Mouse (Mus musculus) lung, postnatal 0 days (tissue): ENCODE measurements around the gene B4galnt2. TPM values are rescaled to one million over a fixed set of nuclear protein-coding genes. Genes with fewer than 3 reads are reported as not detected.

Experiments used
- ATAC-seq: fragments of 200-750 bp; cut with Nextera tagmentation; 2 replicates; pipeline ENCODE4 v1.8.0; 2017; ENCODE audit warnings: moderate library complexity
- DNase-seq: peaks from one replicate; pipeline ENCODE4 v3.0.0-alpha.2; 2016; ENCODE audit warnings: low spot score
- H3K27ac ChIP-seq: fragments of 300-500 bp; sonication (generic); 2 replicates; pipeline ENCODE4 v1.5.1; 2014; ENCODE audit warnings: antibody characterized with exemption, mild to moderate bottlenecking, low read length, mixed read lengths
- H3K27me3 ChIP-seq: fragments of 300-500 bp; sonication (generic); replicated peaks from 2 replicates; pipeline ENCODE4 v1.6.1; 2014; ENCODE audit warnings: low read length, mixed read lengths; ENCODE audit not compliant: insufficient read depth
- H3K36me3 ChIP-seq: fragments of 300-500 bp; sonication (generic); 2 replicates; pipeline ENCODE4 v1.6.1; 2014; ENCODE audit warnings: low read length, mixed read lengths; ENCODE audit not compliant: insufficient read depth
- H3K4me1 ChIP-seq: fragments of 300-500 bp; sonication (generic); 2 replicates; pipeline ENCODE4 v1.6.1; 2014; ENCODE audit warnings: antibody characterized with exemption, low read depth, low read length, mixed read lengths; ENCODE audit not compliant: insufficient read depth
- H3K4me2 ChIP-seq: fragments of 300-500 bp; sonication (generic); replicated peaks from 2 replicates; pipeline ENCODE4 v1.6.1; 2014; ENCODE audit warnings: low read depth, mild to moderate bottlenecking, low read length, moderate library complexity, mixed read lengths
- H3K4me3 ChIP-seq: fragments of 300-500 bp; sonication (generic); 2 replicates; pipeline ENCODE4 v1.5.1; 2014; ENCODE audit warnings: low read depth, low read length
- H3K9ac ChIP-seq: fragments of 300-500 bp; sonication (generic); replicated peaks from 2 replicates; pipeline ENCODE4 v1.6.1; 2014; ENCODE audit warnings: low read depth, mild to moderate bottlenecking
- H3K9me3 ChIP-seq: fragments of 300-500 bp; sonication (generic); 2 replicates; pipeline ENCODE4 v1.6.1; 2016; ENCODE audit warnings: low read length, mixed read lengths
- CTCF ChIP-seq: IDR thresholded peaks from 2 replicates; pipeline ENCODE4 v1.5.1; 2016; ENCODE audit warnings: antibody characterized with exemption, mild to moderate bottlenecking
- EP300 ChIP-seq: IDR thresholded peaks from 2 replicates; pipeline ENCODE4 v1.6.1; 2016; ENCODE audit warnings: antibody characterized with exemption, mild to moderate bottlenecking, control low read depth
- WGBS: fragments of 180-500 bp; shearing (Covaris S2); extraction: QIAGEN DNeasy Blood & Tissue Kit; methylation state at CpG from one replicate; pipeline ENCODE4 v1.1.7; 2014; 5-methylcytosine and 5-hydroxymethylcytosine counted together
- polyA plus RNA-seq: library from polyadenylated mRNA; unstranded; fragments of >200 nt; fragmentation: Nextera tagmentation; extraction: Ambion mirVana; gene quantifications from 2 replicates; pipeline ENCODE4 v1.2.1, GENCODE M21; 2015

Gene B4galnt2
- polyA plus RNA-seq, result not detected in 2 replicates

GRCm38 (mm10) chr11:95914571-95914991, at the start of gene B4galnt2:
Gene B4galnt2 (minus strand): TSS chr11:95914891.
- Histone ChIP-seq H3K9me3 (no peaks in the 10 kb centered on the region), H3K4me1 (no peaks in the 10 kb centered on the region), H3K36me3 (no peaks in the 10 kb centered on the region), H3K4me3 (peak within 1 kb of the TSS; percentile 3; the same call in 1 of the 2 replicates), H3K27ac (no peak within 1 kb of the TSS), H3K27me3 (peaks cover 22% of the 10 kb centered on the region), H3K9ac (no peak within 1 kb of the TSS), H3K4me2 (peak within 1 kb of the TSS; percentile 25)
- DNase-seq (peak; percentile 15), ATAC-seq (no peak)
- 4% methylated on average over 33 of the region's 35 CpGs for WGBS
- TF ChIP-seq EP300 (no peak), CTCF (no peak)

GRCm38 (mm10) chr11:95963304-95963703, 48.6 kb upstream of the B4galnt2 start:
- Histone ChIP-seq H3K4me2 (no peak overlapping the region), H3K27me3 (no peaks in the 10 kb centered on the region), H3K9ac (no peak overlapping the region), H3K27ac (no peak overlapping the region), H3K9me3 (no peaks in the 10 kb centered on the region), H3K4me3 (no peak overlapping the region), H3K4me1 (no peaks in the 10 kb centered on the region), H3K36me3 (peaks cover 25% of the 10 kb centered on the region; the same call in 1 of the 2 replicates)
- DNase-seq (no peak), ATAC-seq (no peak)
- TF ChIP-seq EP300 (no peak), CTCF (no peak)
- WGBS, result 72% methylated on average over 7 of the region's 7 CpGs

- Histone ChIP-seq H3K4me2 (no peak overlapping the region), H3K4me3 (no peak overlapping the region), H3K36me3 (no peaks in the 10 kb centered on the region), H3K9ac (no peak overlapping the region), H3K27ac (no peak overlapping the region), H3K4me1 (no peaks in the 10 kb centered on the region), H3K27me3 (no peaks in the 10 kb centered on the region), H3K9me3 (no peaks in the 10 kb centered on the region)
- ATAC-seq, result no peak
- 54% methylated on average over 6 of the region's 6 CpGs for WGBS
- no peak for TF ChIP-seq EP300
- peak; percentile 32; the same call in 1 of the 2 replicates for TF ChIP-seq CTCF
- no peak for DNase-seq
Measured at GRCm38 (mm10) chr11:95959152-95959551, 44.5 kb upstream of the B4galnt2 start.

- TF ChIP-seq CTCF (no peak), EP300 (no peak)
- no peaks in the 10 kb centered on the region for H3K9me3 ChIP-seq
- H3K4me3 ChIP-seq, result no peak overlapping the region
- no peak overlapping the region for H3K9ac ChIP-seq
- 63% methylated on average over 9 of the region's 9 CpGs for WGBS
- no peaks in the 10 kb centered on the region for H3K27me3 ChIP-seq
- H3K4me2 ChIP-seq, result no peak overlapping the region
- H3K4me1 ChIP-seq, result no peaks in the 10 kb centered on the region
- ATAC-seq (no peak), DNase-seq (no peak)
- no peak overlapping the region for H3K27ac ChIP-seq
- H3K36me3 ChIP-seq, result no peaks in the 10 kb centered on the region
Measured at GRCm38 (mm10) chr11:95958251-95958650, 43.6 kb upstream of the B4galnt2 start.

GRCm38 (mm10) chr11:95957407-95957806, 42.7 kb upstream of the B4galnt2 start:
- H3K27ac ChIP-seq, result no peak overlapping the region
- peak; percentile 31 for DNase-seq
- WGBS, result 66% methylated on average over 7 of the region's 7 CpGs
- no peaks in the 10 kb centered on the region for H3K4me1 ChIP-seq
- H3K4me2 ChIP-seq, result peak overlapping the region; percentile 28; the same call in 1 of the 2 replicates
- no peak for ATAC-seq
- no peak overlapping the region for H3K9ac ChIP-seq
- no peaks in the 10 kb centered on the region for H3K36me3 ChIP-seq
- no peak overlapping the region; the same call in 1 of the 2 replicates for H3K4me3 ChIP-seq
- no peaks in the 10 kb centered on the region for H3K9me3 ChIP-seq
- no peaks in the 10 kb centered on the region for H3K27me3 ChIP-seq
- TF ChIP-seq EP300, result no peak
- TF ChIP-seq CTCF, result peak; percentile 20

GRCm38 (mm10) chr11:95953313-95953712, 38.6 kb upstream of the B4galnt2 start:
- no peak overlapping the region for H3K4me3 ChIP-seq
- no peak overlapping the region for H3K4me2 ChIP-seq
- ATAC-seq (no peak), DNase-seq (no peak)
- no peak overlapping the region for H3K9ac ChIP-seq
- no peak overlapping the region for H3K27ac ChIP-seq
- TF ChIP-seq CTCF (no peak), EP300 (no peak)
- H3K9me3 ChIP-seq, result no peaks in the 10 kb centered on the region
- H3K4me1 ChIP-seq, result no peaks in the 10 kb centered on the region
- 83% methylated on average over 5 of the region's 5 CpGs for WGBS
- no peaks in the 10 kb centered on the region for H3K36me3 ChIP-seq
- H3K27me3 ChIP-seq, result no peaks in the 10 kb centered on the region
